Comparison of ENCODE assay signal across 11 mouse cellular contexts in genomic region chr15:13244306-13244705, GRCm38 (mm10).
A peak's percentile ranks its signal among the peaks of the same experiment; 100 is the strongest.
DNase-seq lines count a peak whose midpoint lies in the region; ATAC-seq and TF ChIP-seq lines count a peak whose summit lies in the region.
"Had no signal": no experiment of that assay in that cellular context is flagged by ENCODE, and none has a peak within 500 bp of the region (broad histone marks: within the 10 kb centered on the region; RNA-seq: fewer than 3 reads in every experiment).

No protein-coding gene starts in this region.

- peak overlapping the region; percentile 49; the same call in 1 of the 2 replicates for H3K9ac ChIP-seq in heart, embryonic 14.5 days (ENCODE audit: low read length)
- H3K9ac ChIP-seq in forebrain, embryonic 13.5 days = no peak overlapping the region
- H3K9ac ChIP-seq: lung, embryonic 15.5 days; stomach, embryonic 15.5 days had no signal

- TF ChIP-seq POLR2A in cerebellum, adult 2 months (IDR thresholded peaks at IDR 0.05; ENCODE audit: borderline replicate concordance, insufficient read depth, low read length) = no peak

- no peak for TF ChIP-seq CTCF in cerebellum, adult 2 months (IDR thresholded peaks at IDR 0.05; ENCODE audit: borderline replicate concordance, insufficient read depth, low read depth, low read length)

- intact Hi-C loops in heart, postnatal 25 days (cut with DNase I) = no loop called here
- intact Hi-C loops in heart, postnatal 10 days (cut with DNase I) = no loop called here

- H3K36me3 ChIP-seq in heart, embryonic 14.5 days (ENCODE audit: control insufficient read depth, insufficient read depth, low read length) = no peaks in the 10 kb centered on the region
- no peaks in the 10 kb centered on the region for H3K36me3 ChIP-seq in forebrain, embryonic 13.5 days (ENCODE audit: poor library complexity, severe bottlenecking)
- H3K36me3 ChIP-seq: lung, embryonic 15.5 days; stomach, embryonic 15.5 days had no signal

- ATAC-seq in heart, embryonic 14.5 days (ENCODE audit: insufficient number of reproducible peaks, insufficient read depth, low FRiP score, low read depth) = no peak
- ATAC-seq in forebrain, embryonic 13.5 days = no peak

- 4% methylated on average over 14 of the region's 14 CpGs for WGBS in heart, embryonic 14.5 days
- WGBS in forebrain, embryonic 13.5 days = 78% methylated on average over 14 of the region's 14 CpGs
- 6% methylated on average over 14 of the region's 14 CpGs for WGBS in cerebellum, adult 2 months

- H3K9me3 ChIP-seq in heart, embryonic 14.5 days (ENCODE audit: control insufficient read depth, low read length) = no peaks in the 10 kb centered on the region
- H3K9me3 ChIP-seq in forebrain, embryonic 13.5 days (replicated peaks) = no peaks in the 10 kb centered on the region
- H3K9me3 ChIP-seq: lung, embryonic 15.5 days; stomach, embryonic 15.5 days had no signal

- H3K27ac ChIP-seq in heart, embryonic 14.5 days (replicated peaks in 1 of 2; ENCODE audit: control insufficient read depth in 1 of 2, insufficient read depth in 1 of 2, low read depth in 2 of 2, low read length in 2 of 2) = no peak overlapping the region; a peak in 1 of 4 replicates
- no peak overlapping the region for H3K27ac ChIP-seq in forebrain, embryonic 13.5 days
- no peak overlapping the region for H3K27ac ChIP-seq in cerebellum, adult 2 months (ENCODE audit: insufficient read depth, low read length)
- H3K27ac ChIP-seq: lung, embryonic 15.5 days; stomach, embryonic 15.5 days had no signal

- peaks cover 2 to 4% of the 10 kb centered on the region in 2 experiments; a peak in 1 of 4 replicates for H3K4me1 ChIP-seq in heart, embryonic 14.5 days (ENCODE audit: control insufficient read depth in 2 of 2, insufficient read depth in 2 of 2, low read length in 2 of 2)
- H3K4me1 ChIP-seq in forebrain, embryonic 13.5 days = no peaks in the 10 kb centered on the region
- no peaks in the 10 kb centered on the region for H3K4me1 ChIP-seq in cerebellum, adult 2 months (ENCODE audit: control insufficient read depth, insufficient read depth, low read length)
- H3K4me1 ChIP-seq: lung, embryonic 15.5 days; stomach, embryonic 15.5 days had no signal

- peak overlapping the region; percentile 58 for H3K4me2 ChIP-seq in heart, embryonic 14.5 days (ENCODE audit: low read length)
- no peak overlapping the region for H3K4me2 ChIP-seq in forebrain, embryonic 13.5 days
- H3K4me2 ChIP-seq: lung, embryonic 15.5 days; stomach, embryonic 15.5 days had no signal

- DNase-seq in heart, postnatal 25 days (ENCODE audit: low spot score) = no peak
- peak; percentile 25 for DNase-seq in Muller cell, postnatal 12 days (ENCODE audit: inconsistent ontology term)
- peak; percentile 7 to 16 for DNase-seq in heart, postnatal 10 days
- DNase-seq in kidney, postnatal 4 days = peak; percentile 26 to 51
- no peak for DNase-seq in frontal cortex, postnatal 25 days (ENCODE audit: low spot score in 2 of 2)
- DNase-seq in cerebellum, adult 2 months = no peak
- DNase-seq: gastrocnemius, postnatal 14 days had no signal

- peak overlapping the region; percentile 18 to 34; a peak in 3 of 4 replicates for H3K4me3 ChIP-seq in heart, embryonic 14.5 days (ENCODE audit: control insufficient read depth in 1 of 2, insufficient read depth in 1 of 2, low read depth in 1 of 2, low read length in 2 of 2)
- H3K4me3 ChIP-seq in forebrain, embryonic 13.5 days = no peak overlapping the region
- H3K4me3 ChIP-seq in cerebellum, adult 2 months (replicated peaks; ENCODE audit: insufficient read depth, low read depth, low read length) = no peak overlapping the region
- H3K4me3 ChIP-seq: lung, embryonic 15.5 days; stomach, embryonic 15.5 days had no signal

- H3K27me3 ChIP-seq in heart, embryonic 14.5 days (ENCODE audit: control insufficient read depth, insufficient read depth, low read length) = no peaks in the 10 kb centered on the region
- H3K27me3 ChIP-seq in forebrain, embryonic 13.5 days = no peaks in the 10 kb centered on the region
- H3K27me3 ChIP-seq in cerebellum, adult 2 months (ENCODE audit: control insufficient read depth, insufficient read depth, low read length) = no peaks in the 10 kb centered on the region
- H3K27me3 ChIP-seq: lung, embryonic 15.5 days; stomach, embryonic 15.5 days had no signal

Comparison
In these comparisons a context has a peak if more than half of its experiments do, and no peak if none do; other contexts are left out.
1. DNase-seq: peak in Muller cell, postnatal 12 days (single experiment), heart, postnatal 10 days (2 of 2) and kidney, postnatal 4 days (2 of 2); none in heart, postnatal 25 days (single experiment), frontal cortex, postnatal 25 days (0 of 2) and cerebellum, adult 2 months (0 of 2).
2. H3K4me3 ChIP-seq: peak in heart, embryonic 14.5 days (2 of 2); none in forebrain, embryonic 13.5 days (single experiment) and cerebellum, adult 2 months (single experiment).